Mouse (Mus musculus) heart, embryonic 10.5 days (tissue): ENCODE measurements around the gene Mtrf1. TPM values are rescaled to one million over a fixed set of nuclear protein-coding genes. Genes with fewer than 3 reads are reported as not detected.

Experiments
- DNase-seq: peaks from one replicate; pipeline ENCODE4 v3.0.0-alpha.2; 2017; ENCODE audit warnings: low spot score
- H3K27ac ChIP-seq: fragments of 300-500 bp; sonication (generic); 2 replicates; pipeline ENCODE4 v1.5.1; 2016; ENCODE audit warnings: mild to moderate bottlenecking
- H3K27me3 ChIP-seq: fragments of 300-500 bp; sonication (generic); 2 replicates; pipeline ENCODE4 v1.6.1; 2016; ENCODE audit warnings: mild to moderate bottlenecking; ENCODE audit not compliant: poor library complexity, insufficient read depth, severe bottlenecking
- H3K36me3 ChIP-seq: fragments of 300-500 bp; sonication (generic); 2 replicates; pipeline ENCODE4 v1.6.1; 2016; ENCODE audit warnings: mild to moderate bottlenecking, moderate library complexity
- H3K4me1 ChIP-seq: fragments of 300-500 bp; sonication (generic); 2 replicates; pipeline ENCODE4 v1.6.1; 2016; ENCODE audit warnings: mild to moderate bottlenecking
- H3K4me3 ChIP-seq: fragments of 300-500 bp; sonication (generic); 2 replicates; pipeline ENCODE4 v1.5.1; 2016; ENCODE audit warnings: mild to moderate bottlenecking, moderate library complexity
- H3K9me3 ChIP-seq: fragments of 300-500 bp; sonication (generic); 2 replicates; pipeline ENCODE4 v1.6.1; 2016; ENCODE audit warnings: mild to moderate bottlenecking, moderate library complexity
- WGBS: fragments of 180-500 bp; shearing (Covaris S2); methylation state at CpG from one replicate; pipeline ENCODE4 v1.1.7; 2016; 5-methylcytosine and 5-hydroxymethylcytosine counted together
- polyA plus RNA-seq: library from polyadenylated mRNA; unstranded; fragments of >200 nt; fragmentation: Nextera tagmentation; extraction: Ambion mirVana; gene quantifications from 2 replicates; pipeline ENCODE4 v1.2.1, GENCODE M21; 2016

Gene Mtrf1
- polyA plus RNA-seq, 1 experiment from 2014 or later: 9.1 TPM

- no peak for DNase-seq
- H3K36me3 ChIP-seq: peaks cover 51% of the 10 kb centered on the region
- H3K27me3 ChIP-seq: no peaks in the 10 kb centered on the region
- H3K4me1 ChIP-seq: no peaks in the 10 kb centered on the region
- 90% methylated on average over 4 of the region's 4 CpGs for WGBS
- H3K27ac ChIP-seq: no peak overlapping the region
- no peaks in the 10 kb centered on the region for H3K9me3 ChIP-seq
- H3K4me3 ChIP-seq: no peak overlapping the region
Measured at GRCm38 (mm10) chr14:79460988-79461387, 63.4 kb downstream of the Mtrf1 start.

- no peak for DNase-seq
- no peaks in the 10 kb centered on the region for H3K27me3 ChIP-seq
- H3K9me3 ChIP-seq: no peaks in the 10 kb centered on the region
- no peak overlapping the region for H3K4me3 ChIP-seq
- 83% methylated on average over 1 of the region's 1 CpGs for WGBS
- H3K27ac ChIP-seq: no peak overlapping the region
- H3K4me1 ChIP-seq: no peaks in the 10 kb centered on the region
- peaks cover 84% of the 10 kb centered on the region for H3K36me3 ChIP-seq
Measured at GRCm38 (mm10) chr14:79465623-79466022, 68.1 kb downstream of the Mtrf1 start.

- Histone ChIP-seq H3K27ac (no peak overlapping the region), H3K4me1 (no peaks in the 10 kb centered on the region), H3K9me3 (no peaks in the 10 kb centered on the region), H3K4me3 (no peak overlapping the region), H3K27me3 (no peaks in the 10 kb centered on the region), H3K36me3 (peaks cover 85% of the 10 kb centered on the region)
- 23% methylated on average over 3 of the region's 3 CpGs for WGBS
- no peak for DNase-seq
Measured at GRCm38 (mm10) chr14:79467621-79468020, 70.0 kb downstream of the Mtrf1 start.

Other genes starting within 250 kb of the Mtrf1 start
- 0.06 TPM in 1 of 2 replicates, not detected in the other for gene Zfp957, start 150.4 kb upstream of the Mtrf1 start, polyA plus RNA-seq
- 16.0 and 17.0 TPM in 2 replicates for gene Rgcc, start 96.1 kb upstream of the Mtrf1 start, polyA plus RNA-seq
- 27.1 and 30.2 TPM in 2 replicates for gene Naa16, start 7.0 kb upstream of the Mtrf1 start, polyA plus RNA-seq
- 9.2 and 9.3 TPM in 2 replicates for gene Kbtbd7, start 28.7 kb downstream of the Mtrf1 start, polyA plus RNA-seq
- gene Kbtbd6, start 54.1 kb downstream of the Mtrf1 start, polyA plus RNA-seq: 2.9 and 3.8 TPM in 2 replicates
- 7.4 and 7.5 TPM in 2 replicates for gene Elf1, start 83.4 kb downstream of the Mtrf1 start, polyA plus RNA-seq
- 28.4 and 33.6 TPM in 2 replicates for gene Wbp4, start 83.7 kb downstream of the Mtrf1 start, polyA plus RNA-seq
- 106 and 123 TPM in 2 replicates for gene Sugt1, start 189.9 kb downstream of the Mtrf1 start, polyA plus RNA-seq